Mouse (Mus musculus) limb, embryonic 11.5 days (tissue): Measurements from ENCODE around the gene Dcaf8. TPM values are rescaled to one million over a fixed set of nuclear protein-coding genes. Genes with fewer than 3 reads are reported as not detected.

Source experiments
- ATAC-seq: fragments of 200-750 bp; cut with Nextera tagmentation; 2 replicates; pipeline ENCODE4 v1.8.0; 2017; ENCODE audit warnings: low read depth; ENCODE audit not compliant: insufficient number of reproducible peaks, low FRiP score, low TSS enrichment
- DNase-seq: peaks from one replicate; pipeline ENCODE4 v3.0.0-alpha.2; 2015; ENCODE audit warnings: low spot score
- H3K27ac ChIP-seq: fragments of 300-500 bp; sonication (generic); replicated peaks from 2 replicates; pipeline ENCODE4 v1.5.1; 2014; ENCODE audit warnings: low read depth, mild to moderate bottlenecking, low read length
- H3K27me3 ChIP-seq: fragments of 300-500 bp; sonication (generic); 2 replicates; pipeline ENCODE4 v1.6.1; 2014; ENCODE audit warnings: mild to moderate bottlenecking, low read length, mixed read lengths; ENCODE audit not compliant: control insufficient read depth, insufficient read depth
- H3K36me3 ChIP-seq: fragments of 300-500 bp; sonication (generic); 2 replicates; pipeline ENCODE4 v1.6.1; 2014; ENCODE audit warnings: mild to moderate bottlenecking, low read length, moderate library complexity, mixed read lengths; ENCODE audit not compliant: control insufficient read depth, insufficient read depth
- H3K4me1 ChIP-seq: fragments of 300-500 bp; sonication (generic); 2 replicates; pipeline ENCODE4 v1.6.1; 2014; ENCODE audit warnings: low read length, mixed read lengths; ENCODE audit not compliant: control insufficient read depth, insufficient read depth
- H3K4me2 ChIP-seq: fragments of 300-500 bp; sonication (generic); 2 replicates; pipeline ENCODE4 v1.6.1; 2014; ENCODE audit warnings: low read depth, mild to moderate bottlenecking, moderate library complexity; ENCODE audit not compliant: severe bottlenecking
- H3K4me3 ChIP-seq: fragments of 300-500 bp; sonication (generic); 2 replicates; pipeline ENCODE4 v1.5.1; 2014; ENCODE audit warnings: low read depth, low read length
- H3K9ac ChIP-seq: fragments of 300-500 bp; sonication (generic); 2 replicates; pipeline ENCODE4 v1.6.1; 2014; ENCODE audit warnings: mild to moderate bottlenecking, low read length
- H3K9me3 ChIP-seq: fragments of 300-500 bp; sonication (generic); 2 replicates; pipeline ENCODE4 v1.6.1; 2016; ENCODE audit warnings: low read length; ENCODE audit not compliant: control insufficient read depth
- WGBS: fragments of 180-500 bp; shearing (Covaris S2); extraction: QIAGEN DNeasy Blood & Tissue Kit; methylation state at CpG from one replicate; pipeline ENCODE4 v1.1.7; 2014; 5-methylcytosine and 5-hydroxymethylcytosine counted together
- polyA plus RNA-seq: library from polyadenylated mRNA; unstranded; fragments of >200 nt; fragmentation: Nextera tagmentation; extraction: Ambion mirVana; gene quantifications from 2 replicates; pipeline ENCODE4 v1.2.1, GENCODE M21; 2014

Dcaf8 gene
- polyA plus RNA-seq, 1 experiment from 2014 or later: 119 TPM

- H3K9ac ChIP-seq: no peak overlapping the region
- 94% methylated on average over 2 of the region's 2 CpGs for WGBS
- no peaks in the 10 kb centered on the region for H3K4me1 ChIP-seq
- peaks cover 37% of the 10 kb centered on the region for H3K36me3 ChIP-seq
- no peak overlapping the region for H3K4me3 ChIP-seq
- DNase-seq (no peak), ATAC-seq (no peak)
- H3K9me3 ChIP-seq: no peaks in the 10 kb centered on the region
- no peak overlapping the region for H3K27ac ChIP-seq
- no peak overlapping the region for H3K4me2 ChIP-seq
- no peaks in the 10 kb centered on the region for H3K27me3 ChIP-seq
These were observed 43.7 kb downstream of the Dcaf8 start for GRCm38 (mm10) chr1:172191578-172191977.

DNA sequence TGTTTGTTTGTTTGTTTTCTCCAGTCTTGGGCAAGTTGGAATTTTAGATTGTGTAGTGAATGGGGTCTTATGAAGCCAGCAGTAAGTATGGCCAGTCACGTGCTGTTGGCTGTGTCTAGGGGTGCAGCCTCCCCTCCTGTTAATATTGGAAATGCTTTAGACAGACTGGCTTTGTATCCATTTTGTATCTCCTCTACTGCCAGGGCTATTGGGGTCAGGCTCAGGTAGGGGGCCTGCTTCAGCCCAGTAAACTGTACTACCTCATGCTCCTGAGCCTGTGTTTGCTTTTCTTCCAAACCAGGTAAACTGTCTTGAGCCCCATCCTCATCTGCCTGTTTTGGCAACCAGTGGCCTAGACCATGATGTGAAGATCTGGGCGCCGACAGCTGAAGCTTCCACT is 44.3 kb downstream of the Dcaf8 start:
- WGBS: 91% methylated on average over 3 of the region's 3 CpGs
- no peaks in the 10 kb centered on the region for H3K9me3 ChIP-seq
- peaks cover 34% of the 10 kb centered on the region for H3K36me3 ChIP-seq
- no peak overlapping the region for H3K9ac ChIP-seq
- H3K4me2 ChIP-seq: no peak overlapping the region
- no peaks in the 10 kb centered on the region for H3K27me3 ChIP-seq
- DNase-seq (no peak), ATAC-seq (no peak)
- H3K4me3 ChIP-seq: no peak overlapping the region
- H3K4me1 ChIP-seq: no peaks in the 10 kb centered on the region
- no peak overlapping the region for H3K27ac ChIP-seq

- Histone ChIP-seq H3K9ac (no peak overlapping the region), H3K27ac (no peak overlapping the region), H3K4me3 (no peak overlapping the region), H3K4me2 (no peak overlapping the region), H3K9me3 (no peaks in the 10 kb centered on the region), H3K27me3 (no peaks in the 10 kb centered on the region), H3K4me1 (no peaks in the 10 kb centered on the region), H3K36me3 (peaks cover 24% of the 10 kb centered on the region)
- ATAC-seq: no peak
- 84% methylated on average over 8 of the region's 8 CpGs for WGBS
- DNase-seq: no peak
These were observed 46.6 kb downstream of the Dcaf8 start for GRCm38 (mm10) chr1:172194435-172194834.

DNA sequence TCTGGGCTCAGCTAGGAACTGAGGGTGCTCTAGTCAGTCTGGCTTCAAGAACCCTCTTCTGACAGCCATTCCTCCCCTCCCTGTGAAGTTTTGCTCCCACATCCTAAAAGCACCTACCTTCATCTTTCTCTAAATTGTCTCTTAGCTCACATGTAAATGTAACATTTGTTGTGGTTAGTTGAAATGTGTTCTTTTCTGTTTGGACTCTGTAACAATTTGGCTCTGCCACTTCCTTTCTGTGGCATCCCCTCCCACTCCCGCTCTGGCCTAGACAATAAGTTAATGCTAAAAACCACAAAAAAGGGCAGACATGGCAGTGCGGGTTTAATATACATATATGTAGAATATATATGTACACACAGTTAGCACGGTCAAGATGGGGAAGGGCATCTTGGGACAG is 49.3 kb downstream of the Dcaf8 start:
- Histone ChIP-seq H3K27ac (no peak overlapping the region), H3K36me3 (peaks cover 31% of the 10 kb centered on the region), H3K4me1 (peaks cover 10% of the 10 kb centered on the region; the same call in 1 of the 2 replicates), H3K27me3 (no peaks in the 10 kb centered on the region), H3K4me3 (no peak overlapping the region), H3K9me3 (no peaks in the 10 kb centered on the region), H3K4me2 (no peak overlapping the region), H3K9ac (no peak overlapping the region)
- DNase-seq: no peak
- no peak for ATAC-seq
- WGBS: 96% methylated on average over 3 of the region's 3 CpGs

DNA sequence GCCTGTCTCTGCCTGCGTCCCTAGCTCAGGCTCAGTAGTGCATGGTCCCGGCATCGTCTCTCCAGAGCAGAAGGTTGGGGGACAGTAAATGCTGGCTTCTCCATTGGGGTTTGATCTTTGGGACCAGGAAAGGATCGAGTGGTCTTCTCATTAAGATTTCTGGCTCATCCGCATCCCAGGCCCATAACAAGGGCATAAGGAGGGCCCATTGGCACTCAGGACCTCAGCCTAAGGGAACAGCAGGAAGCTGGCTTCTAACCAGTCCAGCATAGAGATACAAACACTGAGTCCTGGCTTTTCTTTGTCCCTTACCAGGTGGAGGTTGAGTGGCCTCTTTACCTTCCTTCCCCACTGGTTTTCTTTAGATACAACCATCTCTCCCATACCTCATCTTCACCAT is 50.0 kb downstream of the Dcaf8 start:
- DNase-seq: no peak
- Histone ChIP-seq H3K4me1 (peaks cover 17% of the 10 kb centered on the region), H3K4me2 (no peak overlapping the region), H3K27ac (no peak overlapping the region), H3K4me3 (no peak overlapping the region), H3K36me3 (peaks cover 29% of the 10 kb centered on the region), H3K27me3 (no peaks in the 10 kb centered on the region), H3K9ac (no peak overlapping the region), H3K9me3 (no peaks in the 10 kb centered on the region)
- no peak for ATAC-seq
- WGBS: 88% methylated on average over 5 of the region's 5 CpGs

- H3K4me1 ChIP-seq: peaks cover 22% of the 10 kb centered on the region
- H3K9me3 ChIP-seq: no peaks in the 10 kb centered on the region
- H3K27ac ChIP-seq: no peak overlapping the region
- ATAC-seq (no peak), DNase-seq (no peak)
- 97% methylated on average over 8 of the region's 8 CpGs for WGBS
- H3K4me3 ChIP-seq: no peak overlapping the region
- peaks cover 29% of the 10 kb centered on the region for H3K36me3 ChIP-seq
- H3K9ac ChIP-seq: no peak overlapping the region
- H3K4me2 ChIP-seq: no peak overlapping the region
- no peaks in the 10 kb centered on the region for H3K27me3 ChIP-seq
These were observed 50.4 kb downstream of the Dcaf8 start for GRCm38 (mm10) chr1:172198316-172198715.

GRCm38 (mm10) chr1:172198996-172199395 is 51.1 kb downstream of the Dcaf8 start:
- H3K4me3 ChIP-seq: no peak overlapping the region
- H3K4me1 ChIP-seq: peaks cover 29% of the 10 kb centered on the region
- peaks cover 24% of the 10 kb centered on the region for H3K36me3 ChIP-seq
- H3K9me3 ChIP-seq: no peaks in the 10 kb centered on the region
- H3K27ac ChIP-seq: no peak overlapping the region
- no peak overlapping the region for H3K4me2 ChIP-seq
- no peaks in the 10 kb centered on the region for H3K27me3 ChIP-seq
- H3K9ac ChIP-seq: no peak overlapping the region
- no peak for DNase-seq
- WGBS: 92% methylated on average over 4 of the region's 4 CpGs
- no peak for ATAC-seq

- DNase-seq: no peak
- peaks cover 37% of the 10 kb centered on the region for H3K4me1 ChIP-seq
These were observed 52.3 kb downstream of the Dcaf8 start for GRCm38 (mm10) chr1:172200161-172200560.

DNA sequence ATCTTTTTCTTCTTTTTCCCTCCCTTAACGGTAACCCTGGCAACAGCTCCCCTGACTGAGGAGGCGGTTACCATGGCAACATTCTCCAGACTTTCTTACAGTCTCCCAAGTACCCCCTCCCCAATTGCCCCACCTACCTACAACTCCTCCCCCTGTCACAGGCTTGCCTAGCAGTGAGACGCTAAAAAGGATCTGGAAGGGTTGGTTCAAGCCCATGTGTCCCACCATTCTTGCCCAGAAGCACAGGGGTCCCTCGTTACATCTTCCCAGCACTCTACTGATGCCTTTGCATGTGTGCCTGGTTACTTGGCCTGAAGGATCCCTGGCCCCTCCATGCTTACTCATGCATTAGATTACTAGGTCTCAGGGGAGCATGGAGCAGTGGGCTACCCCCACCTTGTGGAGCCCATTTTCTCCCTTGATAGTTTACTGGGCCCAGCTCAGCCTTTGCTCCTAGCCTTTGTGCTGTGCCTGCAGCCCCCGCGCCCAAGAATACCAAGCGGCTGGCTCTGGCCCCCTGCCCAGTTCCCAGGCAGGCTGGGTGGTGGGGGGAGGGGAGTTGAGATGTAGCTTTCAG is 53.1 kb downstream of the Dcaf8 start:
- H3K9ac ChIP-seq: no peak overlapping the region
- H3K4me1 ChIP-seq: peaks cover 44% of the 10 kb centered on the region
- DNase-seq: no peak
- WGBS: 55% methylated on average over 7 of the region's 7 CpGs
- peaks cover 17% of the 10 kb centered on the region for H3K36me3 ChIP-seq
- no peak overlapping the region for H3K27ac ChIP-seq
- no peaks in the 10 kb centered on the region for H3K27me3 ChIP-seq
- H3K4me2 ChIP-seq: no peak overlapping the region
- no peak for ATAC-seq
- no peaks in the 10 kb centered on the region for H3K9me3 ChIP-seq
- H3K4me3 ChIP-seq: no peak overlapping the region

More at GRCm38 (mm10) chr1:172200161-172200560, 52.3 kb downstream of the Dcaf8 start:
- no peak overlapping the region for H3K9ac ChIP-seq
- H3K27me3 ChIP-seq: no peaks in the 10 kb centered on the region
- H3K9me3 ChIP-seq: no peaks in the 10 kb centered on the region
- 80% methylated on average over 5 of the region's 5 CpGs for WGBS
- no peak for ATAC-seq
- H3K4me2 ChIP-seq: no peak overlapping the region; the same call in 1 of the 2 replicates
- no peak overlapping the region for H3K27ac ChIP-seq
- H3K4me3 ChIP-seq: no peak overlapping the region
- H3K36me3 ChIP-seq: peaks cover 18% of the 10 kb centered on the region
